Mouse (Mus musculus): ENCODE results near the gene Ugcg. TPM values are rescaled to one million over a fixed set of nuclear protein-coding genes. Genes with fewer than 3 reads are reported as not detected.
"Not testable (repeated sequence)": the region's sequence is repeated elsewhere in the genome, so short reads cannot be mapped to it uniquely, and the experiment has no call there.

Gene Ugcg
- polyA plus RNA-seq, 1 experiment: 62.0 TPM

DNA sequence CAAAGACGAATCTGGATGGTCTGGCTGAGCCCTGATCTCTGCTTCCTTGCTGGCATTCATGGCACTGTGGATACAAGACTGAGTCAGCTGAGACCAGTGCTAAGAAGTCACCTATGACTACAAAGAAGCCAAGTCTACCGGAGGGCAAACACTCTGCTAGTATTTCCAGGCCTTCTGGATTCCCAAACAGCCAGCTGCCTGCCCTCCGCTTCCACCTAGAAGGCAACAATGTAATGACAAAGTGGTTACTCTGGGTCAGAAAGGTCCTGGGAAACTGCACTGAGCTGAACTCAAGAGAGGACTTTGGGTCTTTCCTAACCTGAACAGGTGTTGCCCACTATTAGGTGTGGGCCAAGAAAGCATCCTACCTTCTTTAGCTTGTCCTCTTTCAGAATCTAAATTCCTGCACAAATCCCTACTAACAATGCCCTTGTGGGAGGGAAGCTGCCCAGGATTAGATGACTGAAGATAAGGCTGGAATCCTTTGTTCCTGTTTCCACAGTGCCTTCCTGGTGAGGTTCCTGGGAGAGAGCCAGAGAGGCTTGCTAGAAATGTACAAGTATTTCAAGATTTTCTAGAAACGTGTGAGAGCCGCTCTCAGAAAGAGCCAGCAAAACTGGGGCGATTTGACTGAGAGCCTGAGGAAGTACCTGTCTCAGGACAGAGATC is 63.5 kb downstream of the Ugcg start:
- no peak overlapping the region for H3K27ac ChIP-seq (ENCODE audit: insufficient read depth, low read length)
- no peaks in the 10 kb centered on the region for H3K4me1 ChIP-seq (ENCODE audit: control insufficient read depth, insufficient read depth, low read length)
- WGBS: 78% methylated on average over 6 of the region's 6 CpGs
- no peak overlapping the region for H3K4me3 ChIP-seq (replicated peaks; ENCODE audit: insufficient read depth, low read depth, low read length)
- no peak for TF ChIP-seq POLR2A (IDR thresholded peaks at IDR 0.05; ENCODE audit: borderline replicate concordance, insufficient read depth, low read length)
- no peak for TF ChIP-seq CTCF (IDR thresholded peaks at IDR 0.05; ENCODE audit: borderline replicate concordance, insufficient read depth, low read depth, low read length)
- no peak for DNase-seq
- no peaks in the 10 kb centered on the region for H3K27me3 ChIP-seq (ENCODE audit: control insufficient read depth, insufficient read depth, low read length)

DNA sequence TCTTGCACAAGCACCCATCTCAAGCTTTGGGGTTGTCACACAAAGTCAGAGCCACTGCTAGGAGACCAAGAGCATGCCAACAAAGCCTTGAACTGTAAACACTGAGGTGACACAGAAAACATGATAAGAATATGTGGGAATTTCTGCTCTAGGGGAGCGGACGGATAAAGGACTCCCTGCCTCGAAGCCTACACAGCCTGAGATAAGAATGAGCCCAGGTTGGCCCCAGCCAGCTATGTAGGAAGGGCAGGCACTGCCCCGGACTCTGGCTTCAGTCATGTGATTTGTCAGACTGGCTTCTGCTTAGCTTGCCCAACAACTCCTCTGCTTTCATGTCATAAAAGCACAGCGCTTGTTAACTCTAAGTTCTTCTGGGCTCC is 64.0 kb downstream of the Ugcg start:
- Histone ChIP-seq H3K27me3 (ENCODE audit: control insufficient read depth, insufficient read depth, low read length) (no peaks in the 10 kb centered on the region), H3K4me3 (replicated peaks; ENCODE audit: insufficient read depth, low read depth, low read length) (no peak overlapping the region), H3K4me1 (ENCODE audit: control insufficient read depth, insufficient read depth, low read length) (no peaks in the 10 kb centered on the region), H3K27ac (ENCODE audit: insufficient read depth, low read length) (no peak overlapping the region)
- WGBS: 89% methylated on average over 5 of the region's 5 CpGs
- TF ChIP-seq CTCF (IDR thresholded peaks at IDR 0.05; ENCODE audit: borderline replicate concordance, insufficient read depth, low read depth, low read length) (no peak), POLR2A (IDR thresholded peaks at IDR 0.05; ENCODE audit: borderline replicate concordance, insufficient read depth, low read length) (no peak)
- no peak for DNase-seq

DNA sequence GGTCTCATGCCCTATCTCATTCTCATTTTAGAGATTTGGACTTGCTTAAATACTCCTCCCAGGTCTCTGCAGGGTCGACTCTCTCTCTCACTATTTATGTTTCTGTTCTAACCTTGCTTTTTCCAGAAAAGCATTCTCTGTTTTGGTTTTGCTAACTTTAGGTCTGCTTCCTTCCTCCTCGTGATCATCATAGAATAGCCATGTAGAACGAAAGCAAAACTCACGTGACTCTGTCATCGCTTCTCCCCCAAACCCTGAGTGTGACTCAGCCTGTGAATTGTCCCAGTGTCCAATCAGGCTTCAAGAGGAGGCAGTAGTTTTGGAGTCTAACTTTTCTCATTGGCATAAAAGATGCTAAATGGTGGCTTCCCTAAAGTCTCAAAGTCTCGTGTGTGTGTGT is 65.3 kb downstream of the Ugcg start:
- Histone ChIP-seq H3K27ac (ENCODE audit: insufficient read depth, low read length) (no peak overlapping the region), H3K4me3 (replicated peaks; ENCODE audit: insufficient read depth, low read depth, low read length) (no peak overlapping the region), H3K4me1 (ENCODE audit: control insufficient read depth, insufficient read depth, low read length) (no peaks in the 10 kb centered on the region), H3K27me3 (ENCODE audit: control insufficient read depth, insufficient read depth, low read length) (no peaks in the 10 kb centered on the region)
- TF ChIP-seq POLR2A (IDR thresholded peaks at IDR 0.05; ENCODE audit: borderline replicate concordance, insufficient read depth, low read length): no peak
- DNase-seq: no peak
- 92% methylated on average over 6 of the region's 6 CpGs for WGBS

DNA sequence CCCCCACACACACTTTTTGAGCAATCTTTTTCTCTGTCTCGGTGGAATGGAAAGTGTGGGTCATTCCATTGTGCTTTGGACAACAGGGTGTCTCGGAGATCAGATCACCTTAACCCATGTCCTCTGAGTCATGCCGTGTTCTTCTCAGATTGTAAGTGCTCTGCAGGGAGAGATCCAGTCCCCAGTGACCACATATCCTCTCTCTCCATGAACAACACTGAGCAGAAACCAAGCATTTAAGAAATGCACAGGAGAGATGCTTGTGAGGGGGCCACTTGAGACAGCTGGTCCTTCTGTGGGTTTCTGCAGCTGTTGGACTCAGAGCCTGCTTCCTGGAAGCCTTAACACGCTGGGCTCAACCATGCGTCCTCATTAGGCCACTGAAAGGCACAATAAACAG is 66.9 kb downstream of the Ugcg start:
- no peaks in the 10 kb centered on the region for H3K27me3 ChIP-seq (ENCODE audit: control insufficient read depth, insufficient read depth, low read length)
- DNase-seq: no peak
- 67% methylated on average over 5 of the region's 5 CpGs for WGBS
- H3K27ac ChIP-seq (ENCODE audit: insufficient read depth, low read length): no peak overlapping the region
- TF ChIP-seq POLR2A (IDR thresholded peaks at IDR 0.05; ENCODE audit: borderline replicate concordance, insufficient read depth, low read length): no peak
- TF ChIP-seq CTCF (IDR thresholded peaks at IDR 0.05; ENCODE audit: borderline replicate concordance, insufficient read depth, low read depth, low read length): no peak
- H3K4me3 ChIP-seq (replicated peaks; ENCODE audit: insufficient read depth, low read depth, low read length): no peak overlapping the region
- H3K4me1 ChIP-seq (ENCODE audit: control insufficient read depth, insufficient read depth, low read length): no peaks in the 10 kb centered on the region

DNA sequence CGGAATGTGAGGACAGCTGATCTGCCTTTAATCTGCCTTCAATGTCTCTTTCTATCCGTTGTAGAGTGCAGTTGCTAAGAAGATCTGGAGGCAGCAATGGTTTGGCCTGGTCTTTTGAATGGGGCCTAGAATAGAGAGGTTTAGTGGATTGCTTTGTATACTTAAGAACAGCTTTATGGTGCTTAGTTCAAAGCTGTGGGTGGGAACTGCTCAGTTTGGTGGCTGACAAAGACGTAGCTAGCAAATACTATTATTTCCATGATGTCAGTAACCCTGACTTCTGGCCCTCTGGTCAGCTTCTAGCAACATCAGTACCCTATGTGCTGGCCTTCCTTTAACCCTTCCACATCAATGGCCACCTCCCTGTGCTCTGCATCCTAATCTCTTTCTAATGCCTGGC is 68.8 kb downstream of the Ugcg start:
- Histone ChIP-seq H3K27me3 (ENCODE audit: control insufficient read depth, insufficient read depth, low read length) (no peaks in the 10 kb centered on the region), H3K4me3 (replicated peaks; ENCODE audit: insufficient read depth, low read depth, low read length) (no peak overlapping the region), H3K4me1 (ENCODE audit: control insufficient read depth, insufficient read depth, low read length) (no peaks in the 10 kb centered on the region), H3K27ac (ENCODE audit: insufficient read depth, low read length) (no peak overlapping the region)
- WGBS: 74% methylated on average over 3 of the region's 3 CpGs
- TF ChIP-seq POLR2A (IDR thresholded peaks at IDR 0.05; ENCODE audit: borderline replicate concordance, insufficient read depth, low read length) (no peak), CTCF (IDR thresholded peaks at IDR 0.05; ENCODE audit: borderline replicate concordance, insufficient read depth, low read depth, low read length) (no peak)
- no peak for DNase-seq

DNA sequence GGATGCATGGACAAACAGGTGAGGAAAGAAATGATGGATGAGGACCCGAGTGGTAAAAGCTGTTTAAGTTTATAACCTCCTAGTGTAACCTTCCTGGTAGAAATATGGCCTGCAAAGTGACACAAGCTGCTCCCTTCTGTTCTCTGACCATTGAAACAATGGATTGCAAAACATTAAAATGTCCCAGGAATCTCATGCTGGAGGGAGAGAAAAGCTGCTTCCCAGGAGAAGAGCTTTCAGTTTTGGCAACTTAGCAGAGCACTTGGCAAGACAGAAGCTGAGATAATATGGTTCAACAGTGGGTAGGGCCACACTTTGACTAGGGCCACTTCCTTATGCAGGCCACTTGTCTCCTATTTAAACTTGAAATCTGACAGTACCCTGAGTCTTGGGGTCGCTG is 69.7 kb downstream of the Ugcg start:
- WGBS: 73% methylated on average over 2 of the region's 2 CpGs
- Histone ChIP-seq H3K4me3 (replicated peaks; ENCODE audit: insufficient read depth, low read depth, low read length) (no peak overlapping the region), H3K4me1 (ENCODE audit: control insufficient read depth, insufficient read depth, low read length) (no peaks in the 10 kb centered on the region), H3K27me3 (ENCODE audit: control insufficient read depth, insufficient read depth, low read length) (no peaks in the 10 kb centered on the region), H3K27ac (ENCODE audit: insufficient read depth, low read length) (no peak overlapping the region)
- TF ChIP-seq POLR2A (IDR thresholded peaks at IDR 0.05; ENCODE audit: borderline replicate concordance, insufficient read depth, low read length): no peak
- no peak for TF ChIP-seq CTCF (IDR thresholded peaks at IDR 0.05; ENCODE audit: borderline replicate concordance, insufficient read depth, low read depth, low read length)
- DNase-seq: no peak

DNA sequence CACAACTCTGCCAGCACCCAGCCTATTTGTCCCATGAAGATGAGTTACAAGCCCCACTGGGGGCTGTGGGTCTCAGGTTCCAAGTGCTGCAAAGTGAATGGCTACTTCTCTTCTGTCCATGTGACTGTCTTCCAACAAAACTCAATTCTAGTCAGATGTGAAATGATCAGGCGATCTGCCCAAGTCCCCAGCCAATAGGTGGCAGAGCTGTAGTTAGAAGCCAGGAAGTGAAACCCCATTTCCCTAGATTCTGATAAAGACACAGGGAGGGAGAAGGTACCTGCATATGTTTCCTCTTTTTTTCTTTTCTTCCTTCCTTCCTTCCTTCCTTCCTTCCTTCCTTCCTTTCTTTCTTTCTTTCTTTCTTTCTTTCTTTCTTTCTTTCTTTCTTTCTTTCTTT is 70.7 kb downstream of the Ugcg start:
- DNase-seq: no peak
- H3K4me1 ChIP-seq (ENCODE audit: control insufficient read depth, insufficient read depth, low read length): no peaks in the 10 kb centered on the region
- no peak for TF ChIP-seq POLR2A (IDR thresholded peaks at IDR 0.05; ENCODE audit: borderline replicate concordance, insufficient read depth, low read length)
- no peak for TF ChIP-seq CTCF (IDR thresholded peaks at IDR 0.05; ENCODE audit: borderline replicate concordance, insufficient read depth, low read depth, low read length)
- no peak overlapping the region for H3K27ac ChIP-seq (ENCODE audit: insufficient read depth, low read length)
- no peak overlapping the region for H3K4me3 ChIP-seq (replicated peaks; ENCODE audit: insufficient read depth, low read depth, low read length)
- WGBS: 70% methylated on average over 1 of the region's 1 CpGs
- H3K27me3 ChIP-seq (ENCODE audit: control insufficient read depth, insufficient read depth, low read length): no peaks in the 10 kb centered on the region

DNA sequence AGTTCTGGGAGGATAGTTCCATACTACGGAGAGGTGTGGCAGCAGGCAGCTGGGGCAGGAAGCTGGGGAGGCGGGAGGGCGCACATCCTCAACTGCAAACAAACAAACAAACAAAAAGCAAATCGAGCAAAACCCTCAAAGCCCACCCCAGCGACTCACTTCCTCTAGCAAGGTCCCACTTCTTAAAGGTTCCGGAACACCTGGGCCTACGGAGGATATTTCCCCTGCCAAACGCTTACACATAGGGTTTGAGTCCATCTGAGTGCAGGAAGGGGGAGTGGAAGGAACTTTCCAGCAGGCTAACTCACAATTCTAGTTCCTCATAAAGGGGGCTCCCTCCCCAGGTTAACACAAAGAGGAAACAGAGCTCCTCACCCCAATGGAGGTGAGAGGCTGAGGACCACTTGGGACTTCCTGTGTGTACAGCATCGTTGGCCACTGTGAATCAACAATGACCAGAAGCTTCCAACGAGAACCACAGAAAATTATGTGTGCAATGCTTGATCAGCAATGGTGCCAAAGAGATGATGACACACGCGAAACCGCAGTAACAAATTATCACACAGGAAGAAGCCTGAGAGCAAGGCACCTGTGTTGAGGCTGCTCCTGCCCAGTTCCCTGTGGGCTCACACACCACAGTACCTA is 71.9 kb downstream of the Ugcg start:
- no peak for DNase-seq
- TF ChIP-seq POLR2A (IDR thresholded peaks at IDR 0.05; ENCODE audit: borderline replicate concordance, insufficient read depth, low read length) (no peak), CTCF (IDR thresholded peaks at IDR 0.05; ENCODE audit: borderline replicate concordance, insufficient read depth, low read depth, low read length) (no peak)
- 86% methylated on average over 13 of the region's 13 CpGs for WGBS
- Histone ChIP-seq H3K27me3 (ENCODE audit: control insufficient read depth, insufficient read depth, low read length) (no peaks in the 10 kb centered on the region), H3K4me3 (replicated peaks; ENCODE audit: insufficient read depth, low read depth, low read length) (no peak overlapping the region), H3K27ac (ENCODE audit: insufficient read depth, low read length) (no peak overlapping the region), H3K4me1 (ENCODE audit: control insufficient read depth, insufficient read depth, low read length) (no peaks in the 10 kb centered on the region)

DNA sequence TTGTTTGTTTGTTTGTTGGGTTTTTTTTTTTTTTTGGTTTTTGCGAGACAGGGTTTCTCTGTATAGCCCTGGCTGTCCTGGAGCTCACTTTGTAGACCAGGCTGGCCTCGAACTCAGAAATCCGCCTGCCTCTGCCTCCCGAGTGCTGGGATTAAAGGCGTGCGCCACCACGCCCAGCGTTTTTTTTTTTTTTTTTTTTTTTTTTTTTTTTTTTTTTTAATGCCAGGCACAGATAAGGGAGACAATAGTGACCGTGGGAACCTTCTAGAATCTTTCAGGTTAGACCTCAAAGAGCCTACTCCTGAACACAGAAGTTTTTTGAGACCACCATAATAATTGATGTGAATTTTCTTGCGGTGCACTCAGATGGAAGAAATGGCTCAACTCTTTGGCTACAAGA is 72.5 kb downstream of the Ugcg start:
- H3K27me3 ChIP-seq (ENCODE audit: control insufficient read depth, insufficient read depth, low read length); DNase-seq; H3K4me1 ChIP-seq (ENCODE audit: control insufficient read depth, insufficient read depth, low read length); H3K27ac ChIP-seq (ENCODE audit: insufficient read depth, low read length); H3K4me3 ChIP-seq (replicated peaks; ENCODE audit: insufficient read depth, low read depth, low read length): not testable (repeated sequence)
- 63% methylated on average over 4 of the region's 10 CpGs for WGBS
